Mouse (Mus musculus): ENCODE measurements around the gene Zswim7.

- no peak for TF ChIP-seq CTCF (IDR thresholded peaks at IDR 0.05; ENCODE audit: control insufficient read depth, insufficient read depth, low read length)
- no peak for TF ChIP-seq POLR2A (IDR thresholded peaks at IDR 0.05; ENCODE audit: borderline replicate concordance, control insufficient read depth, low read depth, low read length)
Observed at GRCm38 (mm10) chr11:62249266-62250037, 31.7 kb downstream of the Zswim7 start.
